In the genomic region with DNA sequence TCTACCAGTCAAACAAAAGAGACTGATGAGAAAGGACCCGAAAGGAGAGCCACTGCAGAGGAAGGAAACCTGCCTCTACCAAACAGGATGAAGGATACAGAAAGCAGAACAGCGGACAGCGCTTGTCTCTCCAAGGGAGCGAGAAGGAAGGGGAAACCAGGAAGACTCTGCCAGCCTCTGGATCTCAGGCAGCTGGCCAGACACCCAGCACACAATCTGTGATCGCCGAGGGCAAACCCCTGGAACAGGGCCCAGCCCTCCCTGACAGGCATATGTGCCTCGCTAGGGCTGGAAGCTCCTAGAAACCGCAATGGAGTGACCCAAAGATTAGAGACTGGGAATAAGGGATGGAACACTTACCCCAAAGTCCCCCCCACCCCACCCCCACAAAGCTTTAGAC, we compare ENCODE assay signal across 8 mouse cellular contexts. TPM values are rescaled to one million over a fixed set of nuclear protein-coding genes. Genes with fewer than 3 reads are reported as not detected.
DNase-seq lines count a peak whose midpoint lies in the region; ATAC-seq and TF ChIP-seq lines count a peak whose summit lies in the region.

No protein-coding gene starts in this region.

- no peaks in the 10 kb centered on the region for H3K9me3 ChIP-seq in hindbrain, embryonic 12.5 days (replicated peaks)
- H3K9me3 ChIP-seq in hindbrain, embryonic 13.5 days, result no peaks in the 10 kb centered on the region
- H3K9me3 ChIP-seq in heart, embryonic 13.5 days, result no peaks in the 10 kb centered on the region

- TF ChIP-seq CTCF in brain, embryonic 14.5 days (IDR thresholded peaks at IDR 0.05; ENCODE audit: borderline replicate concordance, extremely low read depth, insufficient read depth, insufficient read length), result no peak
- TF ChIP-seq CTCF in lung, adult 2 months (IDR thresholded peaks at IDR 0.05; ENCODE audit: insufficient read depth, low read length), result no peak

- no peak for ATAC-seq in hindbrain, embryonic 12.5 days (ENCODE audit: low FRiP score)
- no peak for ATAC-seq in hindbrain, embryonic 13.5 days (ENCODE audit: low FRiP score)
- no peak for ATAC-seq in heart, embryonic 13.5 days (ENCODE audit: extremely low read depth, insufficient number of reproducible peaks, low FRiP score, low TSS enrichment)

- 0 out of 2 replicates have a peak overlapping the region, but pooled peaks have one; percentile 8 for H3K27ac ChIP-seq in hindbrain, embryonic 12.5 days
- no peak overlapping the region for H3K27ac ChIP-seq in hindbrain, embryonic 13.5 days
- H3K27ac ChIP-seq in heart, embryonic 13.5 days (replicated peaks), result peak overlapping the region; percentile 72

- peak; percentile 62 for DNase-seq in brain, embryonic 14.5 days (ENCODE audit: low read depth)
- peak; percentile 45 for DNase-seq in lung, adult 2 months
- DNase-seq in urinary bladder, postnatal 4 days (ENCODE audit: low spot score in 2 of 2), result no peak
- no peak for DNase-seq in layer of hippocampus, adult 9-10 months (ENCODE audit: low spot score)
- no peak for DNase-seq in urinary bladder, adult 2 months (ENCODE audit: low spot score)

- H3K27me3 ChIP-seq in hindbrain, embryonic 12.5 days, result no peaks in the 10 kb centered on the region; the same call in 1 of the 2 replicates
- no peaks in the 10 kb centered on the region for H3K27me3 ChIP-seq in hindbrain, embryonic 13.5 days
- H3K27me3 ChIP-seq in heart, embryonic 13.5 days (replicated peaks), result no peaks in the 10 kb centered on the region

- H3K36me3 ChIP-seq in hindbrain, embryonic 12.5 days, result peaks cover 5% of the 10 kb centered on the region; the same call in 1 of the 2 replicates
- H3K36me3 ChIP-seq in hindbrain, embryonic 13.5 days, result peaks cover 4% of the 10 kb centered on the region; the same call in 1 of the 2 replicates
- peaks cover 31% of the 10 kb centered on the region for H3K36me3 ChIP-seq in heart, embryonic 13.5 days

- H3K4me2 ChIP-seq in hindbrain, embryonic 12.5 days (replicated peaks), result no peak overlapping the region
- H3K4me2 ChIP-seq in hindbrain, embryonic 13.5 days, result no peak overlapping the region
- H3K4me2 ChIP-seq in heart, embryonic 13.5 days, result no peak overlapping the region

- no peak overlapping the region for H3K9ac ChIP-seq in hindbrain, embryonic 12.5 days
- no peak overlapping the region for H3K9ac ChIP-seq in hindbrain, embryonic 13.5 days
- H3K9ac ChIP-seq in heart, embryonic 13.5 days, result peak overlapping the region; percentile 20

- peaks cover 43% of the 10 kb centered on the region for H3K4me1 ChIP-seq in hindbrain, embryonic 12.5 days
- peaks cover 51% of the 10 kb centered on the region for H3K4me1 ChIP-seq in hindbrain, embryonic 13.5 days (replicated peaks)
- H3K4me1 ChIP-seq in heart, embryonic 13.5 days, result peaks cover 79% of the 10 kb centered on the region
- peaks cover 44% of the 10 kb centered on the region for H3K4me1 ChIP-seq in lung, adult 2 months (ENCODE audit: control insufficient read depth, insufficient read depth, low read length)

- no peak overlapping the region for H3K4me3 ChIP-seq in hindbrain, embryonic 12.5 days
- no peak overlapping the region for H3K4me3 ChIP-seq in hindbrain, embryonic 13.5 days
- H3K4me3 ChIP-seq in heart, embryonic 13.5 days, result no peak overlapping the region
- no peak overlapping the region for H3K4me3 ChIP-seq in lung, adult 2 months (replicated peaks; ENCODE audit: extremely low read depth, low read depth, low read length)

- WGBS in hindbrain, embryonic 12.5 days, result 78% methylated on average over 8 of the region's 8 CpGs
- 66% methylated on average over 8 of the region's 8 CpGs for WGBS in hindbrain, embryonic 13.5 days
- WGBS in heart, embryonic 13.5 days, result 25% methylated on average over 8 of the region's 8 CpGs
- 16% methylated on average over 8 of the region's 8 CpGs for WGBS in lung, adult 2 months

- no peak for TF ChIP-seq POLR2A in brain, embryonic 14.5 days (IDR thresholded peaks at IDR 0.05; ENCODE audit: borderline replicate concordance, extremely low read depth, insufficient read depth, insufficient read length, poor library complexity, severe bottlenecking)
- TF ChIP-seq POLR2A in lung, adult 2 months (IDR thresholded peaks at IDR 0.05; ENCODE audit: borderline replicate concordance, extremely low read depth, low read depth, low read length), result no peak

RNA-seq across cellular contexts. Expression of gene Bmf, which starts 12.9 kb away (rescaled TPM):
- 5.4 and 6.2 TPM in 2 replicates for polyA plus RNA-seq in hindbrain, embryonic 12.5 days (2016; fragmentation: Nextera tagmentation; extraction: Ambion mirVana)
- polyA plus RNA-seq in hindbrain, embryonic 13.5 days (2015; fragmentation: Nextera tagmentation; extraction: Ambion mirVana), result 4.7 and 5.3 TPM in 2 replicates
- 10.6 and 13.7 TPM in 2 replicates for polyA plus RNA-seq in brain, embryonic 14.5 days (2012; rRNA removed)
- 2.5 and 2.9 TPM in 2 replicates for polyA plus RNA-seq in heart, embryonic 13.5 days (2015; fragmentation: Nextera tagmentation; extraction: Ambion mirVana)
- polyA plus RNA-seq in lung, adult 2 months (2012; rRNA removed), result 31.5 and 35.9 TPM in 2 replicates
- polyA plus RNA-seq in urinary bladder, adult 2 months (2012; rRNA removed), result 11.7 and 14.1 TPM in 2 replicates

RNA-seq across cellular contexts. Expression of gene Srp14, which starts 57.0 kb away (rescaled TPM):
- 261 and 288 TPM in 2 replicates for polyA plus RNA-seq in hindbrain, embryonic 12.5 days (2016; fragmentation: Nextera tagmentation; extraction: Ambion mirVana)
- 362 and 376 TPM in 2 replicates for polyA plus RNA-seq in hindbrain, embryonic 13.5 days (2015; fragmentation: Nextera tagmentation; extraction: Ambion mirVana)
- 195 and 222 TPM in 2 replicates for polyA plus RNA-seq in brain, embryonic 14.5 days (2012; rRNA removed)
- 196 and 218 TPM in 2 replicates for polyA plus RNA-seq in heart, embryonic 13.5 days (2015; fragmentation: Nextera tagmentation; extraction: Ambion mirVana)
- polyA plus RNA-seq in lung, adult 2 months (2012; rRNA removed), result 53.4 and 70.5 TPM in 2 replicates
- polyA plus RNA-seq in urinary bladder, adult 2 months (2012; rRNA removed), result 203 and 232 TPM in 2 replicates

Comparison
In these comparisons a context has a peak if more than half of its experiments do, and no peak if none do; other contexts are left out.
1. DNase-seq: peak in brain, embryonic 14.5 days (single experiment) and lung, adult 2 months (single experiment); none in urinary bladder, postnatal 4 days (0 of 2), layer of hippocampus, adult 9-10 months (single experiment) and urinary bladder, adult 2 months (single experiment).